Mouse (Mus musculus) brain, embryonic 14.5 days (tissue): ENCODE data around the gene Spp2.
"Not testable (repeated sequence)": the region's sequence is repeated elsewhere in the genome, so short reads cannot be mapped to it uniquely, and the experiment has no call there.

ENCODE experiments used
- CTCF ChIP-seq: fragments of 200-500 bp; IDR thresholded peaks from 2 replicates; pipeline ENCODE4 v1.5.1; 2012; ENCODE audit warnings: inconsistent platforms, mild to moderate bottlenecking, moderate library complexity, borderline replicate concordance; ENCODE audit not compliant: insufficient read depth, insufficient read length; ENCODE audit errors: extremely low read depth
- POLR2A ChIP-seq: fragments of 200-500 bp; IDR thresholded peaks from 2 replicates; pipeline ENCODE4 v1.6.1; 2012; ENCODE audit warnings: mild to moderate bottlenecking, inconsistent platforms, borderline replicate concordance; ENCODE audit not compliant: poor library complexity, insufficient read depth, insufficient read length, severe bottlenecking; ENCODE audit errors: extremely low read depth

DNA sequence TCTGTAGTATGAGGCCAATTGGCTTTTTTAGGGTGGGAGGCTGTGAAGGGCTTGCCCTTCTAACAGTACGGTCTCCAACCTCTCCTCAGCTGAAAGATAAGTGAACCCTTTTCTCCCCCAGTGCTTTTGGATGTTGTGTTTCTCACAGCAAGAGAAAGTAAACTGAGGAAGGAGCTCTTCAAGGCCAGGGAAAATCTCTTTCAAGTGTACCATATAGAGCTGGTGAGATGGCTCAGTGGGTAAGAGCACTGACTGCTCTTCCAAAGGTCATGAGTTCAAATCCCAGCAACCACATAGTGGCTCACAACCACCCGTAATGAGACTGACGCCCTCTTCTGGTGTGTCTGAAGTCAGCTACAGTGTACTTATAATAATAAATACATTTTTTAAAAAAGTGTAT lies 41.3 kb downstream of the Spp2 start:
- TF ChIP-seq CTCF, POLR2A: not testable (repeated sequence)
